Mouse (Mus musculus): Measurements from ENCODE around the gene Olfr32.
"Not testable (repeated sequence)": the region's sequence is repeated elsewhere in the genome, so short reads cannot be mapped to it uniquely, and the experiment has no call there.

Gene Olfr32

GRCm38 (mm10) chr2:90142196-90142595 lies at the start of gene Olfr32:
TSS of gene Olfr32 (minus strand) at chr2:90142296.
- no peak for DNase-seq

- not testable (repeated sequence) for DNase-seq
Observed at GRCm38 (mm10) chr2:90187082-90187481, 45.0 kb upstream of the Olfr32 start.

DNA sequence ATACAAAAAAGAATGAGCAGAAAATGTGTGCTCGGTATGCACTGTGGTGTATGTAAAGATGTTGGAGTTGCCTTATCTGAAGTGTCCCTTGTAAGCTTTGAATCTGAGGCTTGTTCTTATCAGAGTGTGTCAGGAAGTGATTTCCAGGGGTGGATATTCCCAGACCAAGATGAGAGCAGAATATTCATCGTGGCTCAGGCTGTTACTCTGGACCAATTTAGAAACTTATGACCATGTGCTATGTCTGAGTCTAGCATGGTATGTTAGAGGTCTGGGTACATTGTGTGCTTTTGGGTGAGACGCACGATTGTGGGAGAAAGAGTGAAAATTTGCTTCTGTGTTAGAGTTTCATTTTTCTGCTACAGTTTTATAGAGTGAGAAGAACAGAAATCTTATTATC lies 44.0 kb upstream of the Olfr32 start:
- DNase-seq, result not testable (repeated sequence)

GRCm38 (mm10) chr2:90153916-90154315 lies 11.8 kb upstream of the Olfr32 start:
- DNase-seq, result no peak

DNA sequence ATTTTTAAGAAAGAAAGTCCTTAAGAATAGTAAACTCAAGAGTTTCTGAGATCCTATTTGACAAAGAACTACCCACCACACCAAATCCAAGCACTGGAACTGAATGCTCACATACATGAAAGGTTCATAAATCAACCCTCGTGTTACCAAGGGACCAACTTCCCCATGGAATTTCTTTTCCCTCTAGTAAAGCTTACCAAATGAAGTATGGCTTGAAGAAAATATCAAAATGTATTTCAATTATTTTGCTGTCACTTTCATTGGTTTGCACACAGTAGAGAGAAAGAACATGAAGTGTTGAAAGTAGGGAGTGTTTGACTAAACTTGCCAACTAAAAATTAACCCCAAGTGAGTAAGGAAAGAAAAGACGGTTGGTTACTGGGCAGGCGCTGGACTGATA lies 10.9 kb upstream of the Olfr32 start, which contains the start of gene Olfr1270:
Olfr1270 (minus strand) TSS at position 101 of the 400 bp plus-strand sequence.
- DNase-seq, result no peak

DNA sequence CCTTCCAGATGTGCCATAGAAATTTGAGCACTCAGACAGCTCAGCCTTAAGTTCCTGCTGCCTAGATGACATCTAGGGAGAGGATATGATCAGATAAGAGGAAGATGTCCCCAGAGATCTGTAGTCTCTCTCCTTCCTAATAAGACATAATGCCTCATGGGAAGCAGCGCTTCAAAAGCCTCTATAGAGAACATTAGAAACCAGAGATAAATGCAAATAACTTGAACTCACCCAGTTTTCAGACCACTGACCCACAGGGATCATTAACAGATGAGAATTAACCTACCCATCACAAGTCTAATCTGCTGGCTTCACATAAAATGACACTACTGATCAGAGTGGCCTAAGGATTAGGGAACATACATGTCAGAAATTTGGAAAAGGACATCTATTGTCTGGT lies 20.8 kb downstream of the Olfr32 start, which contains the start of gene Olfr1269:
Olfr1269 (minus strand) TSS at position 101 of the 400 bp plus-strand sequence.
- DNase-seq, result no peak

All from lung, postnatal 4 days (tissue).